Mouse (Mus musculus): ENCODE results near the gene Olig3. TPM values are rescaled to one million over a fixed set of nuclear protein-coding genes. Genes with fewer than 3 reads are reported as not detected.

Olig3 gene
- total RNA-seq, 2 experiments from 2014 or later = not detected

Other genes starting within 250 kb of the Olig3 start
- 10 to 100 TPM; 13.3 to 16.2 TPM for gene Ifngr1, start 235.4 kb downstream of the Olig3 start, total RNA-seq (2021)